Mouse (Mus musculus) Muller cell, postnatal 12 days (primary cell): ENCODE measurements around the gene Nudt22.
"Not testable (repeated sequence)": the region's sequence is repeated elsewhere in the genome, so short reads cannot be mapped to it uniquely, and the experiment has no call there.

Experiments used
- DNase-seq: peaks from one replicate; pipeline ENCODE4 v3.0.0-alpha.2; 2015; ENCODE audit errors: inconsistent ontology term

Nudt22 gene

GRCm38 (mm10) chr19:6995255-6995991 lies 494 bp downstream of the Nudt22 start:
- no peak for DNase-seq

GRCm38 (mm10) chr19:6994489-6994888 lies 1.4 kb downstream of the Nudt22 start:
- no peak for DNase-seq

DNA sequence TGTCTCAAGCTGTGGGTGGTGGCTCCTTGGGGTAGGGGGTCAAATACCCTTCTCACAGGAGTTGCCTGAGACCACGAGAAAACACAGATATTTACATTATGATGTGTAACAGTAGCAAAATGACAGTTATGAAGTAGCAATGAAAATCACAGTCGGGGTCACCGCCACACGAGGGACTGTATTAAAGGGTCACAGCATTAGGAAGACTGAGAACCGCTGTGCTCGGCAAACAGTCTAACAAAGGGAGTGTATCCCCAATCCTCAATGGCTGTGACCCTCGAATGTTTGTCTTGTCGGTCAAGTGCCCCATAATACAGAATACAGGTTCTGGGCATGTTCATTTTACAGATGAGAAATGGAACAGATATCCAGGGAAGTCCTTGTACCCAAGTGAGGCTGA lies 1.9 kb downstream of the Nudt22 start:
- no peak for DNase-seq

DNA sequence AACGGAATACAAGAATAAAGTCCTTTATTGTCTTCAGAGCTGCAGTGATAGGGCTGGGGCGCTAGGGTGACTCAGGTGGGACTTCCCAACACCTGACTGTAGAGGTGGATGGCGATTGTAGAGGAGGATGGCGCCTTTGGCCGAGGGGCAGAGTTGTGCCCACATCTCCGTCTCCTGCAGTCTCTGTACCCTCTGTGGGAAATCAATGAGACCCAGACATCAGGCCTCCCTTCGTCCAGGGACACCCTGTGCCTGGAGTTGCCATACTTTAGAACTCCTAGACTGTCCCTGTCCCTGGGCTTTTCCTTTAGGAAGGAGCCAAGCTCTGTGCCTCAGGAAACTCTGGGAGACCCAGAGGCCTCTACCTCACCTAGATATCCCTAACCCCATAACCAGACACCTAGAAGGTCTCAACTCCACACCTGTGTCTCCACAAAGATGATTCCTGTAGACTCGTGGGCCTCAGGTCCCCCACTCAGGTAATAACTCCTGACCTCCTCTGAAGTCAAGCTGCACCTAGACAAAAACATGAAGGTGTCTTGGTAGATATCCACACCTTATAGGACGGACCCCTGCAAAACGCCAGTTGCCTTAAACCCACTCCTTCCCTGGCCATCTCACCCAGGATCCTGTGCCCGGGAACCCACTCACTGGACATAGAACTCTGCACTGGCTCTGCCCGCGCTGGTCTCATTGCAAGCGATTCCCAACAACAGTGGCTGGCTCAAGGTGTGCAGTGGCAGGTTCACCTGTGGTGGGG lies 2.7 kb downstream of the Nudt22 start:
- DNase-seq, result no peak

DNA sequence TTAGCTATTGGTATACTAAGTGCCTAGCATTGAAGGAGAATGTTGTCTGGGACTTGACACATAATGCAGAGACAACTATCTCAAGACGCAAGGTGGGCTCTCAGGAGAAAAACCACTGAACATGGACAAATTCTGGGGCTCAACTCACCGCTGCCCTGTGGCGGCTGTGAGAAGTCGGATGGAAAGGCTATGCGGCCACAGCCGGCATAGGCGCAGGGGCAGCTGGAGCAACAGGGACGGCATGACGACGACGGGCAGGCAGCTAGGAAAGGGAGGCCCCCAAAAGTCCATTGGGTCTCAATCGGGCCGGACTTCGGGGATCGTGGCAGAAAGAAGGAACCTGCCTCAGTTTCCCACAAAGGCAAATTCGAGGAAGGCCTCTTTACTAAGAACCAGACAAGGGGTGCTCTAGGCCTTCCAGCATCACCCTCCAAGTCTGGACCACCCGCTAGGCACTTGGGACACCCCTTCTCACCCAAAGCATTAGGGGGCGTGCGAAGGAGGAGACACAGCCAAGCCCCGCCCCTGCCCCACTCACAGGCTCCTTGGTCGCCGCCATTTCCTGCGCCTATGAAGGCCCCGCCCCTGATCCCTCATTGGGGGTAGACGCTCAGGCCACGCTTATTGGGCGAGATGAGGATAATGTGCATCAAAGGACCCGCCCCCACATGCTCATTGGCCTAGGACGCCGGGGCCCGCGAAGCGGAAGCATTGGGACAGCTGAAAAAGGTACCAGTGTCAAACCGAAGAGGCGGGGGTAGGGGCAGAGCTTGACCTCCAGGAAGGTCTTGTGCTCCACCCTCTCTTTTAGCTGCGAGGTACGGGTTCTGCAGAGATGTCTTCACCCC lies 3.7 kb downstream of the Nudt22 start, which contains the start of gene Dnajc4:
Dnajc4 (minus strand) TSS at position 562 of the 848 bp plus-strand sequence.
- peak; percentile 97 for DNase-seq

DNA sequence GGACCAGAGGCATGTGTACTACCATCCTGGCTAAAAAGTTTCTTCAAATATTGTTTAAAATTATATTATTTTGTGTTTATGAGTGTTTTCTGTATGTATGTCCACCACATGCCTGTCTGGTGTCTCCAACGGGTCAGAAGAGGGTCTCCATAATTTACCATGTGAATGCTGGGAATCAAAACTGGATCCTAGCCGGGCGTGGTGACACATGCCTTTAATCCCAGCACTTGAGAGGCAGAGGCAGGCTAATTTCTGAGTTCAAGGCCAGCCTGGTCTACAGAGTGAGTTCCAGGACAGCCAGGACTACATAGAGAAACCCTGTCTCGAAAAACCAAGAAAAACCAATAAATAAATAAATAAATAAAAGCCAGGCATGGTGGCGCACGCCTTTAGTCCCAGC lies 4.8 kb downstream of the Nudt22 start:
- DNase-seq, result not testable (repeated sequence)

- no peak for DNase-seq
Measured at GRCm38 (mm10) chr19:6990712-6991111, 5.2 kb downstream of the Nudt22 start.

GRCm38 (mm10) chr19:6989251-6989650 lies 6.7 kb downstream of the Nudt22 start:
- no peak for DNase-seq

- DNase-seq, result no peak
Measured at GRCm38 (mm10) chr19:6987904-6988285, 8.0 kb downstream of the Nudt22 start.

DNA sequence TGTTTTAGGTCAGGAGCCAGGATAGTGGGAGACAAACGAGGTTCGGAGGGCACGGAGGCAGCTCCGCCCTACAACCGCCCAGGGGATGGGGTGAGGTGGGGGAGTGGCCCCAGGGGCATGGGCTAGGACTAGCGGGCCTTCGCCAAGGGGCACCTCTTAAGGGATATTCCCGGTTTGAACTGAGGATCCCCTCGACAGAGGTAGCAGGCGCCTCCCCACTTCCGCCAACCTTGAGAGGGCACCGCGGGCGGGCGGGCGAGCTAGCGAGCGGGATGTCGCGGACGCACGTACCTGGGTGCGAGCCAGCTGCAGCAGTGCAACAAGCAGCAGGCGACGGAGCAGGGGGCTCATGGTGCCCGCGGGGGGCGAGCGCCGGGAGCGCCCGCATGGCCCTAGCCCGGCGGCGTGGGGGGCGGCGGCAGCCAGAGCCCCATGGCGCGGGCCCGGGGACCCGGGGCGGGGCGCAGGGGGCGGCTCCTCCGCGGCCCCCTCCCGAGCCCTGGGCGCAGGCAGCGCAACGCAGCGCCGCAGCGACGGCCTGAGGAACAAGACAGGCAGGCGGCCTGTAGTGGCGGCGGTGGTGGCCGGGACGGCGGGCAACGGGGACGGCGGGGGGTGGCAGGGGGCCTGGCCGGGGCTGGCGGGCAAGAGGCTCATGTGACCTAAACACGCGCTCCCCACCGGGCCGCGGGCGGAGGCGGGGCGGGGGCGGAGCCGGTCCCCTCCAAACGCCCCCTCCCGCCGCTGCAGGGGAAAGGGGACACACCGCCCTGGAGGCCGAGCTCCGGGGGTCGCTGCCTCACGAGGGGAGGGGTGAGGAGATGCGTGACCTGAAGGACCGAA lies 8.6 kb downstream of the Nudt22 start, which contains the start of gene Vegfb:
Vegfb (minus strand) TSS at position 591 of the 843 bp plus-strand sequence.
- peak; percentile 74 for DNase-seq

- no peak for DNase-seq
Measured at GRCm38 (mm10) chr19:6985951-6986708, 9.8 kb downstream of the Nudt22 start.

DNA sequence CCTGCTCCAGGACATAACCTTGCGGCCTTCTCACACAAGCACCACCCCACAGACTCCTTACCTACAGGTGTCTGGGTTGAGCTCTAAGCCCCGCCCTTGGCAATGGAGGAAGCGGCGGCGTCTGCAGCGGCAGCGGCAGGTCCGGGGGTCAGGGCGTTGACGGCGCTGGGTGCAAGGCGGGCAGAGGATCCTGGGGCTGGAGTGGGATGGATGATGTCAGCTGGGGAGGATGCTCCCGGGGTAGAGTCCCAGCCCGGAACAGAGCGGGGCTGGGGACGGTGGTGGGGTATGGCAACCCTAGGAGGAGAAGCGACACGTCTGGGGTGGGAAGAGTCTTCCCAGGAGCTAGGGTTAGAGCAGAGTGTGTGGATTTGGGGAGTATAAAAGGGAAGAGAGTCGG lies 10.6 kb downstream of the Nudt22 start:
- no peak for DNase-seq

DNA sequence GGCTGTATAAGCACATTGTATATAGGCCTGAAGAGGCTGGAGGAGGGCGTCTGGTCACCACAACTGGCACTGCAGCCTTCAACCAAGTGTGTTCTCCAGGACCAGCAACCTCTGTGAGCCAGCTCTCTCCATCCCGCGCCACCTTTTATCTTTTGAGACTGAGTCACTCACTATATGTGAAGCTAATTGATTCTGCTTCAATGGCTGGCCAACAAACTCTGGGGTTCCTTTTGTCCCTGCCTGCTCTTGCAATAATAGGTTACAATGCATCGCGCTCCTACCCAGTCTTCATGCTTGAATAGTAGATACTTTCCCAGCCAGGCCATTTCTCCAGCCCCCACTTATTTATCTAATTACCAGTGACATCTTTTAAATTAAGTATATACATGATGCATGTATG lies 12.3 kb downstream of the Nudt22 start:
- peak; percentile 77 for DNase-seq

DNA sequence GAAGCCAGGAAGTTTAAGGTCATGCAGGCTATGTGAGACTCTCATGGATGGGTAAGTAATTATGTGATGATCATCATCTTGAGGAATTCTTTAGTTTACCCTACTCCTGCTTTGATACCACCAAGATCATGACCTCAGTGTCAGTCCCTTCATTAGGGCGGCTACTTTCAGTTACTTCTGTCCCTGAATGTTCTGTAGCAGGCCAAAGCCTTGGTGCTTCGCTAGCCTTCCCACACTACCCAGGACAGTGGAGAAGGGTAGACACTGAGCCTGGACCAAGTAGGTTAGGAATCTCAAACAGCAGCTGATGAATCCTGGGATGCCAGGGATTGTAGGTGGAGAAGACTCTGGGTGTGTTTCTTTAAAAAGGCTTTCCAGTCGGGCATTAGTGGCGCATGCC lies 14.5 kb downstream of the Nudt22 start:
- DNase-seq, result no peak

GRCm38 (mm10) chr19:6980381-6981093 lies 15.4 kb downstream of the Nudt22 start, which contains the start of gene Fkbp2:
Fkbp2 (minus strand) TSS chr19:6980501.
- DNase-seq, result peak; percentile 98

- peak; percentile 100 for DNase-seq
Measured at GRCm38 (mm10) chr19:6979486-6980380, 16.2 kb downstream of the Nudt22 start.

GRCm38 (mm10) chr19:6979001-6979479 lies 16.9 kb downstream of the Nudt22 start:
- peak; percentile 59 for DNase-seq

DNA sequence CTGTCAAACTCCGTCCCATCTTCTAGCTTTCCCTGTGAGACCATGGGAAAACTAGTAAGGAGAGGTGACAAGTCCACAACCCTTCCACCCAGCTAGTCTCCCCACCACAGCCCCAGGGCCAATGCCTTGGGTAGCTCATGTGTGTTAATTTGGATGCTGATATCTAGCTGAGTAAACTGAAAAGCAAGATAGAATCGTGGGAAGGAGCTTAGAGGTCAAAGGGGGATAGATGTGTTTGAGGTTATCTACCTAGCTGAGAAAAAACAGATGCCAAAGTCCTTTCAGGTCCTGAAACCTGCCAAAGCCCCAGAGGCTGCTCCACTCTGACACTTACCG lies 17.3 kb downstream of the Nudt22 start:
- no peak for DNase-seq
